In the genomic region with DNA sequence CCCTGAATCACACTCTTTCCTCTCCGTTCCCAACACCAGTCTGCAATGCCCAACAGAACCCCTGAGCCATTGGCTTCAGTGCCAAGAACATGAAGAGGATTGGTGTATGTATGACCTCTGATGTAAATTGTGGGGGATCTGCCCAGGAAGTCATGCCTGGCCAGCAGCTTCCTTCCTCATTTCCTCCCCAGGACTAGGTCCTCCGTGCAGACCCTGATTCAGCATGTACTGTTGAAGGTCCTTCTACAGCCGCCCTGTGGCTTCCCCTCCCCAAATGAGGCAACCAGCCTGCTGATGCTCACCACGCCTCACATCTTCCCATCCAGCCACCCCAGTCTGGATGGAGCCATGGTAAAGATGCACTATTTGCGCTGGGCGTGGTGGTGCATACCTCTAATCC, we compare ENCODE assay signal across 8 mouse cellular contexts. TPM values are rescaled to one million over a fixed set of nuclear protein-coding genes. Genes with fewer than 3 reads are reported as not detected.
A peak's percentile ranks its signal among the peaks of the same experiment; 100 is the strongest.
DNase-seq lines count a peak whose midpoint lies in the region; ATAC-seq and TF ChIP-seq lines count a peak whose summit lies in the region.

A gene (minus strand): TSS at position 83 of the 400 bp plus-strand sequence.

- 0 out of 2 replicates have a peak, but pooled peaks cover 11% of the 10 kb centered on the region for H3K4me1 ChIP-seq in embryonic facial prominence, embryonic 13.5 days
- H3K4me1 ChIP-seq in intestine, embryonic 16.5 days (ENCODE audit: control insufficient read depth, insufficient read depth, low read length): peaks cover 6% of the 10 kb centered on the region
- H3K4me1 ChIP-seq in liver, postnatal 0 days (ENCODE audit: insufficient read depth): peaks cover 14% of the 10 kb centered on the region
- peaks cover 10% of the 10 kb centered on the region; the same call in 1 of the 2 replicates for H3K4me1 ChIP-seq in olfactory bulb, adult 2 months (ENCODE audit: control insufficient read depth, insufficient read depth, low read length)

- peak within 1 kb of the TSS; percentile 57 for H3K9ac ChIP-seq in embryonic facial prominence, embryonic 13.5 days
- 0 out of 2 replicates have a peak within 1 kb of the TSS, but pooled peaks have one; percentile 25 for H3K9ac ChIP-seq in intestine, embryonic 16.5 days (ENCODE audit: low read depth, low read length)
- H3K9ac ChIP-seq in liver, postnatal 0 days (replicated peaks): no peak within 1 kb of the TSS

- H3K27me3 ChIP-seq in embryonic facial prominence, embryonic 13.5 days: peaks cover 31% of the 10 kb centered on the region
- H3K27me3 ChIP-seq in intestine, embryonic 16.5 days (replicated peaks; ENCODE audit: control insufficient read depth, insufficient read depth, low read length): peaks cover 18% of the 10 kb centered on the region
- peaks cover 22% of the 10 kb centered on the region for H3K27me3 ChIP-seq in liver, postnatal 0 days (ENCODE audit: insufficient read depth, low read length)

- no peak for TF ChIP-seq POLR2A in olfactory bulb, adult 2 months (IDR thresholded peaks at IDR 0.05; ENCODE audit: insufficient read depth, low read depth, low read length)

- no peak within 1 kb of the TSS for H3K27ac ChIP-seq in embryonic facial prominence, embryonic 13.5 days
- H3K27ac ChIP-seq in intestine, embryonic 16.5 days (ENCODE audit: low read length): no peak within 1 kb of the TSS
- peak within 1 kb of the TSS; percentile 56 for H3K27ac ChIP-seq in liver, postnatal 0 days (ENCODE audit: low read depth)
- H3K27ac ChIP-seq in olfactory bulb, adult 2 months (ENCODE audit: insufficient read depth, low read depth, low read length): no peak within 1 kb of the TSS

- TF ChIP-seq EP300 in liver, postnatal 0 days (IDR thresholded peaks at IDR 0.05; ENCODE audit: low read depth): peak; percentile 19; the same call in 1 of the 2 replicates

- 87% methylated on average over 6 of the region's 6 CpGs for WGBS in embryonic facial prominence, embryonic 13.5 days
- 78% methylated on average over 6 of the region's 6 CpGs for WGBS in intestine, embryonic 16.5 days
- whole genome bisulfite sequencing in liver, postnatal 0 days (ENCODE audit: insufficient replicate concordance): 30% methylated on average over 6 of the region's 6 CpGs
- 91% methylated on average over 6 of the region's 6 CpGs for WGBS in olfactory bulb, adult 2 months

- DNase-seq in gastrocnemius, postnatal 25 days: peak; percentile 21
- no peak for DNase-seq in gastrocnemius, adult 18-20 months (ENCODE audit: low spot score)
- peak; percentile 55 for DNase-seq in liver, postnatal 0 days
- DNase-seq in gastrocnemius, postnatal 10 days: no peak
- DNase-seq in ovary, adult 18-20 months (ENCODE audit: low spot score): no peak

- no peak for TF ChIP-seq CTCF in liver, postnatal 0 days (IDR thresholded peaks at IDR 0.05; ENCODE audit: low read depth)
- TF ChIP-seq CTCF in olfactory bulb, adult 2 months (IDR thresholded peaks at IDR 0.05; ENCODE audit: insufficient read depth, low read depth, low read length): no peak

- H3K4me3 ChIP-seq in embryonic facial prominence, embryonic 13.5 days: peak within 1 kb of the TSS; percentile 37
- peak within 1 kb of the TSS; percentile 35 for H3K4me3 ChIP-seq in intestine, embryonic 16.5 days (ENCODE audit: low read length)
- peak within 1 kb of the TSS; percentile 25 for H3K4me3 ChIP-seq in liver, postnatal 0 days (ENCODE audit: low read depth, low read length)
- peak within 1 kb of the TSS; percentile 44 for H3K4me3 ChIP-seq in olfactory bulb, adult 2 months (ENCODE audit: insufficient read depth, low read depth, low read length)

- no peaks in the 10 kb centered on the region for H3K36me3 ChIP-seq in embryonic facial prominence, embryonic 13.5 days
- no peaks in the 10 kb centered on the region for H3K36me3 ChIP-seq in intestine, embryonic 16.5 days (ENCODE audit: control insufficient read depth, insufficient read depth, low read length)
- no peaks in the 10 kb centered on the region for H3K36me3 ChIP-seq in liver, postnatal 0 days (replicated peaks; ENCODE audit: insufficient read depth, low read length)

- H3K9me3 ChIP-seq in embryonic facial prominence, embryonic 13.5 days: no peaks in the 10 kb centered on the region
- H3K9me3 ChIP-seq in intestine, embryonic 16.5 days (ENCODE audit: control insufficient read depth, low read length): no peaks in the 10 kb centered on the region
- H3K9me3 ChIP-seq in liver, postnatal 0 days (ENCODE audit: low read length): no peaks in the 10 kb centered on the region

- ATAC-seq in embryonic facial prominence, embryonic 13.5 days (ENCODE audit: insufficient number of reproducible peaks, insufficient read depth, low FRiP score, low TSS enrichment, low read depth): no peak
- no peak for ATAC-seq in intestine, embryonic 16.5 days
- peak; percentile 65 for ATAC-seq in liver, postnatal 0 days

- peak within 1 kb of the TSS; percentile 70 for H3K4me2 ChIP-seq in embryonic facial prominence, embryonic 13.5 days
- H3K4me2 ChIP-seq in intestine, embryonic 16.5 days (ENCODE audit: low read depth, low read length): peak within 1 kb of the TSS; percentile 64
- H3K4me2 ChIP-seq in liver, postnatal 0 days (ENCODE audit: low read depth, low read length): peak within 1 kb of the TSS; percentile 52

RNA-seq across cellular contexts. Expression of the gene that starts here (rescaled TPM):
- under 1 TPM; 0.26 to 0.83 TPM for total RNA-seq in gastrocnemius, postnatal 25 days (2021)
- under 1 TPM; 0.07 to 0.26 TPM for total RNA-seq in gastrocnemius, adult 18-20 months (2021)
- 0.21 and 0.44 TPM in 2 replicates for polyA plus RNA-seq in embryonic facial prominence, embryonic 13.5 days (2015; fragmentation: Nextera tagmentation; extraction: Ambion mirVana)
- polyA plus RNA-seq in intestine, embryonic 16.5 days (2015; fragmentation: Nextera tagmentation; extraction: Ambion mirVana): 0.91 and 0.92 TPM in 2 replicates
- 1.5 and 1.7 TPM in 2 replicates for polyA plus RNA-seq in liver, postnatal 0 days (2015; fragmentation: Nextera tagmentation; extraction: Ambion mirVana)
- polyA plus RNA-seq in olfactory bulb, adult 2 months (2012; ENCODE audit: insufficient read depth, insufficient read length, low replicate concordance, missing spikeins): not detected in 2 replicates
- total RNA-seq in gastrocnemius, postnatal 10 days (2021): under 1 TPM; 0.26 to 0.75 TPM

Comparison
In these comparisons a context has a peak if more than half of its experiments do, and no peak if none do; other contexts are left out.
1. Peak in DNase-seq in gastrocnemius, postnatal 25 days; RNA of the gene not detected or under 1 TPM.